Mouse (Mus musculus): ENCODE measurements around the gene B4gat1. TPM values are rescaled to one million over a fixed set of nuclear protein-coding genes. Genes with fewer than 3 reads are reported as not detected.

Gene B4gat1
- total RNA-seq (2014; rRNA removed): 11.8 and 13.2 TPM in 2 replicates
- polyA plus RNA-seq (2012; rRNA removed): 20.1 and 20.4 TPM in 2 replicates

- H3K27me3 ChIP-seq (ENCODE audit: control insufficient read depth, insufficient read depth, low read length): no peaks in the 10 kb centered on the region
- no peaks in the 10 kb centered on the region for H3K36me3 ChIP-seq (ENCODE audit: control insufficient read depth, insufficient read depth, low read length)
- H3K4me3 ChIP-seq (ENCODE audit: insufficient read depth, low read depth, low read length): peak within 1 kb of the TSS; percentile 85
- under 1% methylated on average over 44 of the region's 44 CpGs for WGBS
- DNase-seq (ENCODE audit: extremely low read depth, low read depth, low spot score): peak; percentile 63
- H3K9ac ChIP-seq (ENCODE audit: low read depth, low read length): peak within 1 kb of the TSS; percentile 91
- peaks cover 13% of the 10 kb centered on the region for H3K4me1 ChIP-seq (ENCODE audit: control insufficient read depth, insufficient read depth, low read length)
- peaks cover 9% of the 10 kb centered on the region; the same call in 1 of the 2 replicates for H3K79me2 ChIP-seq (ENCODE audit: control insufficient read depth, insufficient read depth, low read length)
- TF ChIP-seq CTCF (IDR thresholded peaks at IDR 0.05; ENCODE audit: low read depth, low read length): peak; percentile 33; the same call in 1 of the 2 replicates
- TF ChIP-seq POLR2A (IDR thresholded peaks at IDR 0.05; ENCODE audit: extremely low read depth, insufficient read depth, low read length): 0 out of 2 replicates have a peak, but pooled peaks have one; percentile 21
- H3K27ac ChIP-seq (replicated peaks; ENCODE audit: insufficient read depth, low read depth, low read length): 0 out of 2 replicates have a peak within 1 kb of the TSS, but pooled peaks have one; percentile 9
Measured at GRCm38 (mm10) chr19:5038709-5039156, at the start of gene B4gat1, which contains the start of gene AC124502.3. B4gat1 (plus strand) TSS chr19:5038826. AC124502.3 (plus strand) TSS chr19:5038891.

GRCm38 (mm10) chr19:4989013-4989412 is 49.6 kb upstream of the B4gat1 start:
- H3K9ac ChIP-seq (ENCODE audit: low read depth, low read length): no peak overlapping the region
- TF ChIP-seq POLR2A (IDR thresholded peaks at IDR 0.05; ENCODE audit: extremely low read depth, insufficient read depth, low read length) (no peak), CTCF (IDR thresholded peaks at IDR 0.05; ENCODE audit: low read depth, low read length) (peak; percentile 63)
- WGBS: 6% methylated on average over 13 of the region's 13 CpGs
- peak; percentile 45 for DNase-seq (ENCODE audit: extremely low read depth, low read depth, low spot score)
- H3K27ac ChIP-seq (replicated peaks; ENCODE audit: insufficient read depth, low read depth, low read length): no peak overlapping the region
- H3K4me1 ChIP-seq (ENCODE audit: control insufficient read depth, insufficient read depth, low read length): no peaks in the 10 kb centered on the region
- no peaks in the 10 kb centered on the region for H3K79me2 ChIP-seq (ENCODE audit: control insufficient read depth, insufficient read depth, low read length)
- peaks cover 6% of the 10 kb centered on the region; the same call in 1 of the 2 replicates for H3K27me3 ChIP-seq (ENCODE audit: control insufficient read depth, insufficient read depth, low read length)
- H3K36me3 ChIP-seq (ENCODE audit: control insufficient read depth, insufficient read depth, low read length): no peaks in the 10 kb centered on the region
- no peak overlapping the region for H3K4me3 ChIP-seq (ENCODE audit: insufficient read depth, low read depth, low read length)

- 28% methylated on average over 47 of the region's 47 CpGs for WGBS
- no peak overlapping the region for H3K9ac ChIP-seq (ENCODE audit: low read depth, low read length)
- no peak overlapping the region for H3K4me3 ChIP-seq (ENCODE audit: insufficient read depth, low read depth, low read length)
- no peaks in the 10 kb centered on the region for H3K36me3 ChIP-seq (ENCODE audit: control insufficient read depth, insufficient read depth, low read length)
- TF ChIP-seq POLR2A (IDR thresholded peaks at IDR 0.05; ENCODE audit: extremely low read depth, insufficient read depth, low read length) (no peak), CTCF (IDR thresholded peaks at IDR 0.05; ENCODE audit: low read depth, low read length) (no peak)
- H3K27me3 ChIP-seq (ENCODE audit: control insufficient read depth, insufficient read depth, low read length): peaks cover 6% of the 10 kb centered on the region; the same call in 1 of the 2 replicates
- DNase-seq (ENCODE audit: extremely low read depth, low read depth, low spot score): no peak
- H3K4me1 ChIP-seq (ENCODE audit: control insufficient read depth, insufficient read depth, low read length): no peaks in the 10 kb centered on the region
- no peak overlapping the region for H3K27ac ChIP-seq (replicated peaks; ENCODE audit: insufficient read depth, low read depth, low read length)
- H3K79me2 ChIP-seq (ENCODE audit: control insufficient read depth, insufficient read depth, low read length): no peaks in the 10 kb centered on the region
Measured at GRCm38 (mm10) chr19:4989434-4990255, 49.0 kb upstream of the B4gat1 start.

- TF ChIP-seq POLR2A (IDR thresholded peaks at IDR 0.05; ENCODE audit: extremely low read depth, insufficient read depth, low read length) (no peak), CTCF (IDR thresholded peaks at IDR 0.05; ENCODE audit: low read depth, low read length) (no peak)
- Histone ChIP-seq H3K4me3 (ENCODE audit: insufficient read depth, low read depth, low read length) (no peak within 1 kb of the TSS), H3K27me3 (ENCODE audit: control insufficient read depth, insufficient read depth, low read length) (peaks cover 6% of the 10 kb centered on the region; the same call in 1 of the 2 replicates), H3K79me2 (ENCODE audit: control insufficient read depth, insufficient read depth, low read length) (no peaks in the 10 kb centered on the region), H3K36me3 (ENCODE audit: control insufficient read depth, insufficient read depth, low read length) (no peaks in the 10 kb centered on the region), H3K9ac (ENCODE audit: low read depth, low read length) (no peak within 1 kb of the TSS), H3K4me1 (ENCODE audit: control insufficient read depth, insufficient read depth, low read length) (no peaks in the 10 kb centered on the region), H3K27ac (replicated peaks; ENCODE audit: insufficient read depth, low read depth, low read length) (no peak within 1 kb of the TSS)
- DNase-seq (ENCODE audit: extremely low read depth, low read depth, low spot score): no peak
- 29% methylated on average over 4 of the region's 4 CpGs for WGBS
Measured at GRCm38 (mm10) chr19:4990256-4990625, 48.4 kb upstream of the B4gat1 start, which contains the start of gene Npas4. Npas4 (minus strand) TSS chr19:4990316.

GRCm38 (mm10) chr19:4990716-4991115 is 47.9 kb upstream of the B4gat1 start:
- TF ChIP-seq CTCF (IDR thresholded peaks at IDR 0.05; ENCODE audit: low read depth, low read length) (no peak), POLR2A (IDR thresholded peaks at IDR 0.05; ENCODE audit: extremely low read depth, insufficient read depth, low read length) (no peak)
- Histone ChIP-seq H3K27me3 (ENCODE audit: control insufficient read depth, insufficient read depth, low read length) (peaks cover 6% of the 10 kb centered on the region; the same call in 1 of the 2 replicates), H3K4me1 (ENCODE audit: control insufficient read depth, insufficient read depth, low read length) (no peaks in the 10 kb centered on the region), H3K27ac (replicated peaks; ENCODE audit: insufficient read depth, low read depth, low read length) (no peak overlapping the region), H3K36me3 (ENCODE audit: control insufficient read depth, insufficient read depth, low read length) (no peaks in the 10 kb centered on the region), H3K4me3 (ENCODE audit: insufficient read depth, low read depth, low read length) (no peak overlapping the region), H3K79me2 (ENCODE audit: control insufficient read depth, insufficient read depth, low read length) (no peaks in the 10 kb centered on the region), H3K9ac (ENCODE audit: low read depth, low read length) (no peak overlapping the region)
- 5% methylated on average over 22 of the region's 22 CpGs for WGBS
- no peak for DNase-seq (ENCODE audit: extremely low read depth, low read depth, low spot score)
